Mouse (Mus musculus) liver, adult 2 months (tissue): ENCODE measurements around the gene Mtpn. TPM values are rescaled to one million over a fixed set of nuclear protein-coding genes. Genes with fewer than 3 reads are reported as not detected.
A peak's percentile ranks its signal among the peaks of the same experiment; 100 is the strongest.

Experiments
- DNase-seq: peaks from one replicate; pipeline ENCODE4 v3.0.0-alpha.2; 2011; ENCODE audit warnings: low read depth, low spot score; ENCODE audit errors: extremely low read depth
- H3K27ac ChIP-seq: fragments of 200-500 bp; replicated peaks from 2 replicates; pipeline ENCODE4 v1.5.1; 2012; ENCODE audit warnings: low read depth, mild to moderate bottlenecking, control low read depth, inconsistent platforms, low read length; ENCODE audit not compliant: insufficient read depth
- H3K27me3 ChIP-seq: fragments of 200-500 bp; 2 replicates; pipeline ENCODE4 v1.6.1; 2012; ENCODE audit warnings: mild to moderate bottlenecking, moderate library complexity, low read length, inconsistent platforms; ENCODE audit not compliant: control insufficient read depth, insufficient read depth
- H3K36me3 ChIP-seq: fragments of 200-500 bp; 2 replicates; pipeline ENCODE4 v1.6.1; 2012; ENCODE audit warnings: low read length, inconsistent platforms; ENCODE audit not compliant: control insufficient read depth, insufficient read depth
- H3K4me1 ChIP-seq: fragments of 200-500 bp; 2 replicates; pipeline ENCODE4 v1.6.1; 2011; ENCODE audit warnings: low read length; ENCODE audit not compliant: control insufficient read depth, insufficient read depth
- H3K4me3 ChIP-seq: fragments of 200-500 bp; 2 replicates; pipeline ENCODE4 v1.5.1; 2011; ENCODE audit warnings: low read depth, mild to moderate bottlenecking, control low read depth, low read length, moderate library complexity; ENCODE audit not compliant: insufficient read depth
- H3K79me2 ChIP-seq: fragments of 200-500 bp; 2 replicates; pipeline ENCODE4 v1.6.1; 2012; ENCODE audit warnings: inconsistent platforms, mild to moderate bottlenecking, low read length, moderate library complexity; ENCODE audit not compliant: control insufficient read depth, insufficient read depth
- H3K9ac ChIP-seq: fragments of 200-500 bp; 2 replicates; pipeline ENCODE4 v1.6.1; 2012; ENCODE audit warnings: low read depth, mild to moderate bottlenecking, control low read depth, inconsistent platforms, low read length
- CTCF ChIP-seq: fragments of 200-500 bp; IDR thresholded peaks from 2 replicates; pipeline ENCODE4 v1.5.1; 2011; ENCODE audit warnings: low read depth, low read length, control low read depth
- POLR2A ChIP-seq: fragments of 200-500 bp; IDR thresholded peaks from 2 replicates; pipeline ENCODE4 v1.6.1; 2011; ENCODE audit warnings: low read length, control low read depth; ENCODE audit not compliant: insufficient read depth; ENCODE audit errors: extremely low read depth
- WGBS: fragments of 180-500 bp; shearing (Covaris S2); methylation state at CpG from one replicate; pipeline ENCODE4 v1.1.7; 2018; 5-methylcytosine and 5-hydroxymethylcytosine counted together
- polyA plus RNA-seq: library from polyadenylated mRNA; depleted of rRNA; stranded (reverse); fragments of >200 nt; gene quantifications from 2 replicates; pipeline ENCODE4 v1.2.3, GENCODE M21; 2012
- total RNA-seq: library from RNA; depleted of rRNA; stranded (reverse); fragments of >200 nt; gene quantifications from 2 replicates; pipeline ENCODE4 v1.2.3, GENCODE M21; 2014

Mtpn gene
- total and polyA plus RNA-seq, 2 experiments, result 62.0 to 62.7 TPM

DNA sequence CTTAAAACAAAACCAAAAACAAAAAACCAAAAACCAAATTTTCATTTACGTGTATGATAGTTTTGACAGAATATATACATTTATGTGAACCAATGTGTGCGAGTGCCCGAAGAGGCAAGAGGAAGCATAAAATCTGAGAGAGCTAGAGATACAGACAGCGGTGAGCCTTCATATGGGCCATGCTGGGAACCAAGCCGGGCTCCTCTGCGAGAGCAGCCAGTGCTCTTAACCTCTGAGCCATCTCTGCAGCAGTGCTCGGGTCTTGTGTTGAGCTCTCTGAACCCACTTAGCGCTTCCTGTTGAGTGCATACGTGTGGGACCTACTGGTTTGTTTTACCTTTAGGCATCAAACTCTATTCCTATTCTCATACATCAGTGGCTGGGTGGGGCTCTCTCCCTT, 689 bp upstream of the Mtpn start:
- Histone ChIP-seq H3K79me2 (peaks cover 17% of the 10 kb centered on the region), H3K27ac (no peak overlapping the region), H3K27me3 (no peaks in the 10 kb centered on the region), H3K4me3 (no peak overlapping the region), H3K4me1 (peaks cover 5% of the 10 kb centered on the region; the same call in 1 of the 2 replicates), H3K9ac (no peak overlapping the region), H3K36me3 (no peaks in the 10 kb centered on the region)
- DNase-seq, result no peak
- WGBS, result 95% methylated on average over 9 of the region's 9 CpGs
- no peak for TF ChIP-seq CTCF
- no peak for TF ChIP-seq POLR2A

DNA sequence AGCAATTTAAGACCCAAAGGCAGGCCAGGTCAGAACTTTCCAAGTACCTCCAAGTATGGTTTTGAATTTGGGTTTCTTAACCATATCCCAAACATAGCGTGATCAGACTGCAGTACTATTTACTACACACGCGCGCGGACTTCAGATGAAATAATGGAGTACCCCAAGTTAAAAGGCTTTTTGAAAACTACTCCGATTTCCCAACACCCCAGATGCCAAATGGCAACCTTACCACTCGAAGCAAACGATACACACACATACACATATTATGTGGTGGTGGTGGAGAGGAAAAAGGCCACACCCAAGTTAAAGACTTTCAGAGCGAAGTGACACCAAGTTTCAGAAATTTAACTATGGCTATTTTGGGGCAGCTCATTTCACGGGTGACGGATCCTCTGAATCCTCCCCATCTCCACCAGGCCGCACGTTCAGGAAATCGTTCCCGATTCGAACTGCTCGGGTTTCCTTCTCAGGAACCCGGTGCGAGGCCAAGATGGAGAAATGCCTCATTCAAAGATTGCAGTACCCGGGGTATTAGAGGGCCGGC, 858 bp downstream of the Mtpn start:
- Histone ChIP-seq H3K9ac (peak overlapping the region; percentile 94), H3K4me1 (peaks cover 5% of the 10 kb centered on the region; the same call in 1 of the 2 replicates), H3K79me2 (peaks cover 20% of the 10 kb centered on the region), H3K36me3 (peaks cover 2% of the 10 kb centered on the region; the same call in 1 of the 2 replicates), H3K4me3 (peak overlapping the region; percentile 95), H3K27ac (peak overlapping the region; percentile 59), H3K27me3 (no peaks in the 10 kb centered on the region)
- TF ChIP-seq CTCF (no peak), POLR2A (no peak)
- WGBS, result under 1% methylated on average over 21 of the region's 21 CpGs
- DNase-seq, result no peak

DNA sequence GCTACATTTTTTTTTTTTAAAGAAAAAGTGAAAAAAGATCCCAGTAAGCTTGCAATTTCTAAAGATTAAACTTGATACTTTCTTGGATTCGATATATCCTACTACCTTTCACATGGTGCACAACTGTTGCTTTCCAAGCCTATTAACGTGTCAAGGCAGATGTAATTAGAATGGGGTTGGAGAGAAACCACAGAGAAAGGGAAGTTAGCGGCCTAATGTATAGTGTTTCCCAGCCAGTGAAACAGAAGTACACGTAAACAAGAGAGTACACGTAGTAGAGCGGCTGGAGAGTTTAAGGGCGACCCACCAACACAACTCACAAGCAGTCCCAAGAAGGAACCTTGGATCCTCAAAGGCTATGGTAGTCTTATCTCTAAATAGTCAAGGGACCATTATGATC, 3.7 kb downstream of the Mtpn start:
- Histone ChIP-seq H3K27me3 (no peaks in the 10 kb centered on the region), H3K36me3 (peaks cover 2% of the 10 kb centered on the region; the same call in 1 of the 2 replicates), H3K4me3 (no peak overlapping the region), H3K79me2 (peaks cover 25% of the 10 kb centered on the region), H3K4me1 (peaks cover 8% of the 10 kb centered on the region), H3K9ac (no peak overlapping the region), H3K27ac (no peak overlapping the region)
- 86% methylated on average over 7 of the region's 7 CpGs for WGBS
- TF ChIP-seq POLR2A (no peak), CTCF (no peak)
- DNase-seq, result no peak

DNA sequence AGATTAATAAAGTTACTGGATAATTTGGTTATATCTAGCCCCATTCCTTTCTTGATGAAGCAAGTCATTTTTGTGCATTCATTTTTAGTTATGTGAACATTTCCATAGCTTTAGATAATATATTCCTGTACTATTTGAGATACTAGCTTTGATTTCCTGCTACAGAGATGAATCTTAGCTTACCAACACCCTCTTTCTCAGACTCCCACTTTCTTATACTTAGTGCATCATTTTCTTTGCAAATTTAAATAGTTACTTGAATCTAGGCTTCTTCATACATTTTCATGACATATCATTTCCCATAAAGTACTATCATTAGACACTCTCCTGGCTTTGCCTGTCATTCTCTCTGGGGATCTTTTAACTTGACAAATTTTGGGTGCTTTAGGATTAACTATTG, 26.3 kb downstream of the Mtpn start:
- H3K4me1 ChIP-seq, result peaks cover 2% of the 10 kb centered on the region; the same call in 1 of the 2 replicates
- H3K36me3 ChIP-seq, result peaks cover 24% of the 10 kb centered on the region
- H3K9ac ChIP-seq, result no peak overlapping the region
- no peaks in the 10 kb centered on the region; the same call in 1 of the 2 replicates for H3K79me2 ChIP-seq
- no peak for DNase-seq
- TF ChIP-seq CTCF (no peak), POLR2A (no peak)
- no peaks in the 10 kb centered on the region for H3K27me3 ChIP-seq
- no peak overlapping the region for H3K4me3 ChIP-seq
- H3K27ac ChIP-seq, result no peak overlapping the region

DNA sequence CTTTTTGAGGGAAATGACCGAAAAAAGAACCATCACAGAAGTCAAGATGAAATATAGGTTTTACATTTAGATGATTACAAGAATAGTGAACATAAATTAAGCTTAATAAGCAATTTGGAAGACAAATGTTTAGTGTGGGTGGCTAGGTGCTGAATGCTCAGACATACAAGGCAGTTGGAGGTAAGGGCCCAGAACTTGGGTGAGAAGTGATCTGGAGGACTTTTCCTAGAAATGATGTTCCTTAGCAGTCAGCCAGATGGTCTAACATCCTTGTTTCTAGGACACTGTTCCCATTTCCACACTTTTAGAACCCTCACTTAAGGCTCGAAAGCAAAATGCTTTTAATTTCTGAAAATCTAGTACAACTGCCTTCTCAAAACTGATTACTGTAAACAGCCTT, 34.9 kb downstream of the Mtpn start:
- no peak overlapping the region for H3K27ac ChIP-seq
- no peak overlapping the region for H3K9ac ChIP-seq
- H3K4me1 ChIP-seq, result peaks cover 6% of the 10 kb centered on the region
- DNase-seq, result no peak
- 95% methylated on average over 2 of the region's 2 CpGs for WGBS
- no peaks in the 10 kb centered on the region for H3K27me3 ChIP-seq
- no peaks in the 10 kb centered on the region for H3K79me2 ChIP-seq
- H3K36me3 ChIP-seq, result peaks cover 5% of the 10 kb centered on the region; the same call in 1 of the 2 replicates
- H3K4me3 ChIP-seq, result no peak overlapping the region
- TF ChIP-seq POLR2A (no peak), CTCF (no peak)

DNA sequence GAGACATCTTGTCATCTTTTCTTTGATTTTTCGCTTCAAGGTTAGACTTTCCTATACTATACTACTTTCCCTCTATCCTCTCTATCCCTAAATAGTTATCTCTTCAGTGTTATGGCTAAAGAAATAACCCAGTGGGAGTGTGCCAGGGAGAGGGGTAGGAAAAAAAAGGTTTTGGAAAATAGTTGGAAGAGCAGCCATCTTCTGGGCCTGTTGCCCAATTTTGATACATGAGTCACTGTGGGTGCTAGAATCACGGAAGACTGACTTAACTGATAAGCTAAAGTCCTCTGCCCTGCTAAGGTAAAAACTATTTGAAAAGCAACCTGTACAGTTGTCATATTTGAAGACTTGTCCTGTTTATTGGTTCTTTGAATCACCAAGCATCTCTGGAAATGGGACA, 36.8 kb downstream of the Mtpn start:
- Histone ChIP-seq H3K27me3 (no peaks in the 10 kb centered on the region), H3K4me1 (peaks cover 6% of the 10 kb centered on the region), H3K9ac (no peak overlapping the region), H3K27ac (no peak overlapping the region), H3K79me2 (no peaks in the 10 kb centered on the region), H3K4me3 (no peak overlapping the region), H3K36me3 (peaks cover under 1% of the 10 kb centered on the region; the same call in 1 of the 2 replicates)
- TF ChIP-seq CTCF (no peak), POLR2A (no peak)
- DNase-seq, result no peak
- WGBS, result 55% methylated on average over 2 of the region's 2 CpGs
